Mouse (Mus musculus): ENCODE measurements around the gene Myl6. TPM values are rescaled to one million over a fixed set of nuclear protein-coding genes. Genes with fewer than 3 reads are reported as not detected.

Myl6 gene
- polyA plus RNA-seq, 1 experiment: 2,234 TPM

DNA sequence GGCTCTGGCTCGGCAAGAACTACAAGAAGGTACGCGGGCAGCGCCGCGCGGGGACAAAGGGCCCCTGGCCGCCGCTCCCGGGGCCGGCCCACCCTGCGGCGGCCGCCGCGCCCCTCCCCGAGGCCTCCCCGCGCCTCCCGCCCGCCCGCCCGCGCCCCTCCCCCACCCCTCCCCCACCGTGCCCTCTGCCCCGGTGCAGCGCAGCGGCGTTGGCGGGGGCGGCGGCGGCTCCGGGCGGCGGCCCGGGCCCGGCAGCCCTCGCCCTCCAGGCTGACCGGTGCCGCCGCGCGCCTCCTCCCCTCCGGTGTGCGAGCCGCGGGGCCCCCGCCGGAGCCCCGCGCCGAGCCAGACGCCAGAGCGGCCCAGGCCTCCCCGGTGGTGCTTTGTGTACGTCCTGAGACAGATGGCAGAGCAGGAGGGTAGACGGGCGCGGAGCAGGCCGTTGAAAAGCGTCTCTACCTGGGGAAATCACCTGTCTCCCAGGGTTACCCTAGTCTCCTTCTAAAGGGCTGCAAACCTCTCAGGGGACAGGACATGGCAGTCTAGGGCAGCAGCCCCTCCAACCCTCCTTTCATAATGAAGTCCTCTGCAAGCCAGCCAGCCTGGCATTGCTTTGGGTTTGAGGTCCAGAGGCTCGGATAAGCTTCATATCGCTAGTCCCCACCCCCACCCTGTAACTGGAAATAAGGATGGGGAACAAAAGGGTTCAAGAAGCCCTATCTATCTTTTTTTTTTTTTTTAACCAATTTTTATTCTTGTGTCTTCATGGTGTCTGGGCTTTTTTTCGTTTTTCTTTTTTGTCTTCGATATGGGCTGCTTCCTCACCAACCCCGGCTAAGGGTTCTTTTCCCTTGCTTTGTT lies 34.3 kb downstream of the Myl6 start:
- Histone ChIP-seq H3K27me3 (ENCODE audit: control insufficient read depth, insufficient read depth, insufficient read length) (no peaks in the 10 kb centered on the region), H3ac (ENCODE audit: control insufficient read depth, insufficient read length) (peak overlapping the region; percentile 100), H3K4me2 (ENCODE audit: low read depth) (peak overlapping the region; percentile 98), H3K4me3 (peak overlapping the region; percentile 75), H3K79me2 (ENCODE audit: control insufficient read depth, insufficient read depth) (peaks cover 17% of the 10 kb centered on the region), H3K36me3 (ENCODE audit: control insufficient read depth, insufficient read depth) (peaks cover 32% of the 10 kb centered on the region)
- TF ChIP-seq MYOD1 (IDR thresholded peaks at IDR 0.05; ENCODE audit: control insufficient read depth in 1 of 3, insufficient read length in 2 of 3, low read depth in 2 of 3) (peak in 1 of 3 experiments; percentile 1), MYOG (IDR thresholded peaks at IDR 0.05; ENCODE audit: control insufficient read depth in 1 of 3, insufficient read depth in 1 of 3, insufficient read length in 2 of 3, low read depth in 2 of 3) (peak in 1 of 3 experiments; percentile 5), CEBPB (IDR thresholded peaks at IDR 0.05; ENCODE audit: insufficient read depth, poor library complexity, severe bottlenecking) (no peak), USF1 (IDR thresholded peaks at IDR 0.05; ENCODE audit: low read depth) (no peak)

DNA sequence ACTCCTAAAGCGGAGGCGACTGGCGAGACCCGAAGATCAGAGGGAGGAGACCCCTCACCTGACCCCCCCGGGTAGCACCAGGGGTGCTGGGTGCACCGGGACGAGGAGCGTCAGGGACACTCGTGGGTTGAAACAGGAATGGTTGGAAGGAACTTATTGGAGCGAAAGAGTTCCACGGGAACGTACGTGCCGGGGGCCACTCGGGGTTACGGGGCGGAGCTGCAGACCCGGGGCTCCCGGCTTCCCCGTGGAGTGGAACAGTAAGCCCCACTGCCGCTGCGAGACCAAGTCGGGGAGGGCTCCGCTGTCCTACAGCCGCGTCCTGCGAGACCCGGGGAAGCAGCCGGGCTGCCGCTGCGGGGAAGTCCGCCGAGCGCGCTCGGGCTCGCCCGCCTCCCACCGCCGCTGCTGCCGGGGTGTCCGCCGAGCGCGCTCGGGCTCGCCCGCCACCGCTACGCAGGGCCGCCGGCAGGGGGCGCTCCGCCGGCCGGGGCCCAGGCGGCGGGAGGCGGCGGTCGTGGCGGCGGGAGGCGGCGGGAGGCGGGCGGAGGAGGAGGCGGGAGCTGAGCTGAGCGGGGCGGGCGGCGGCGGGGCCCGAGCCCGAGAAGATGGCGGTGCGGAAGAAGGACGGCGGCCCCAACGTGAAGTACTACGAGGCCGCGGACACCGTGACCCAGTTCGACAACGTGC lies 35.1 kb downstream of the Myl6 start, which contains the start of gene Smarcc2:
Smarcc2 (plus strand) TSS at position 530 of the 690 bp plus-strand sequence.
- peak within 1 kb of the TSS; percentile 100 for H3ac ChIP-seq (ENCODE audit: control insufficient read depth, insufficient read length)
- H3K36me3 ChIP-seq (ENCODE audit: control insufficient read depth, insufficient read depth): peaks cover 24% of the 10 kb centered on the region
- peaks cover 17% of the 10 kb centered on the region for H3K79me2 ChIP-seq (ENCODE audit: control insufficient read depth, insufficient read depth)
- H3K27me3 ChIP-seq (ENCODE audit: control insufficient read depth, insufficient read depth, insufficient read length): no peaks in the 10 kb centered on the region
- no peak for TF ChIP-seq USF1 (IDR thresholded peaks at IDR 0.05; ENCODE audit: low read depth)
- TF ChIP-seq REST (IDR thresholded peaks at IDR 0.05; ENCODE audit: insufficient read depth, insufficient read length): no peak
- no peak for TF ChIP-seq TCF3 (IDR thresholded peaks at IDR 0.05; ENCODE audit: insufficient read length, low read depth)
- TF ChIP-seq CEBPB (IDR thresholded peaks at IDR 0.05; ENCODE audit: insufficient read depth, poor library complexity, severe bottlenecking): no peak
- no peak for TF ChIP-seq E2F4 (IDR thresholded peaks at IDR 0.05; ENCODE audit: insufficient read depth)
- TF ChIP-seq MYOG (IDR thresholded peaks at IDR 0.05; ENCODE audit: control insufficient read depth in 1 of 3, insufficient read depth in 1 of 3, insufficient read length in 2 of 3, low read depth in 2 of 3): peak in 1 of 3 experiments; percentile 13
- TF ChIP-seq MAX (IDR thresholded peaks at IDR 0.05; ENCODE audit: low read depth): no peak
- TF ChIP-seq TCF12 (IDR thresholded peaks at IDR 0.05; ENCODE audit: insufficient read depth, poor library complexity, severe bottlenecking): no peak
- peak; percentile 69 for TF ChIP-seq POLR2AphosphoS2 (IDR thresholded peaks at IDR 0.05; ENCODE audit: insufficient read length, low read depth)
- TF ChIP-seq SRF (IDR thresholded peaks at IDR 0.05; ENCODE audit: control insufficient read depth, insufficient read length, low read depth): no peak
- TF ChIP-seq MYOD1 (IDR thresholded peaks at IDR 0.05; ENCODE audit: control insufficient read depth in 1 of 3, insufficient read length in 2 of 3, low read depth in 2 of 3): no peak
- TF ChIP-seq POLR2A (IDR thresholded peaks at IDR 0.05; ENCODE audit: insufficient read length, low read depth): peak; percentile 87
- peak within 1 kb of the TSS; percentile 98 for H3K4me2 ChIP-seq (ENCODE audit: low read depth)
- peak within 1 kb of the TSS; percentile 75 for H3K4me3 ChIP-seq

DNA sequence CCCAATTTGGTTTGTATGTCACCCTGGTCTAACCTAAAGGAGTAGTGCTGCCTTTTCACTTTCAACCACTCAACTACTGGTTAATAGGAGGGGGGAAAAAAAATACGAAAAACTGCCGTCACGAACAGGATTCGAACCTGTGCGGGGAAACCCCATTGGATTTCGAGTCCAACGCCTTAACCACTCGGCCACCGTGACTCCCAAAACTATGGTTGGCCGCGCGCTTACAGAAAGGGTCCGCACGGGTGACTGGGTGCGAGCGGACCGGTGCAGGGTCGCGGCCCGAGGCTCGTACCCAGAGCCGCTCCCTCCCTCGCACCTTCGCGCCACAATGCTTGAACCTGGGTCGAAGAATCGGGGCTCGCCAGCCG lies 35.6 kb downstream of the Myl6 start:
- H3ac ChIP-seq (ENCODE audit: control insufficient read depth, insufficient read length): peak overlapping the region; percentile 100
- peak overlapping the region; percentile 75 for H3K4me3 ChIP-seq
- H3K36me3 ChIP-seq (ENCODE audit: control insufficient read depth, insufficient read depth): peaks cover 20% of the 10 kb centered on the region
- no peaks in the 10 kb centered on the region for H3K27me3 ChIP-seq (ENCODE audit: control insufficient read depth, insufficient read depth, insufficient read length)
- TF ChIP-seq E2F4 (IDR thresholded peaks at IDR 0.05; ENCODE audit: insufficient read depth): peak; percentile 36
- peak; percentile 24 for TF ChIP-seq POLR2A (IDR thresholded peaks at IDR 0.05; ENCODE audit: insufficient read length, low read depth)
- no peak for TF ChIP-seq TCF12 (IDR thresholded peaks at IDR 0.05; ENCODE audit: insufficient read depth, poor library complexity, severe bottlenecking)
- peak in 1 of 3 experiments; percentile 13 for TF ChIP-seq MYOD1 (IDR thresholded peaks at IDR 0.05; ENCODE audit: control insufficient read depth in 1 of 3, insufficient read length in 2 of 3, low read depth in 2 of 3)
- H3K4me2 ChIP-seq (ENCODE audit: low read depth): peak overlapping the region; percentile 65
- H3K79me2 ChIP-seq (ENCODE audit: control insufficient read depth, insufficient read depth): peaks cover 17% of the 10 kb centered on the region

DNA sequence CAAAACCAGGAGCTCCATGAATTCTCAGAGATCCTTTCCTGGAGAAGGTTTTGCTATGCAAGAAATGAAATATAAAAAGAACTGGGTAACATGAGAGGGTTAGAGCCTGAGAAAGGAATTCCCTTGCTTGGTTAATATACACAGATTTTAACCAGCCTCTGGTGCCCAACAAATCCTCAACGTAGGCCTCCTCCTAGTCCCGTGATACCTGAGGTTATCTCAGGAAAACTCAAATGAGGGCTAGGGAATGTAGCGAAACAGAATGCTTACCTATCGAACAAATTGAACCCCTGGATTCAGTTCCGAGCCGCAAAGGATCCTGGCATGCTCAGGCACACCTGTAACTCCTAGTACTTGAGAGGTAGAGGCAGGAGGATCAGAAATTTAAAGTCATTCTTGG lies 36.3 kb downstream of the Myl6 start:
- Histone ChIP-seq H3K36me3 (ENCODE audit: control insufficient read depth, insufficient read depth) (peaks cover 13% of the 10 kb centered on the region), H3K4me3 (no peak overlapping the region), H3K27me3 (ENCODE audit: control insufficient read depth, insufficient read depth, insufficient read length) (no peaks in the 10 kb centered on the region), H3K79me2 (ENCODE audit: control insufficient read depth, insufficient read depth) (peaks cover 17% of the 10 kb centered on the region), H3K4me2 (ENCODE audit: low read depth) (peak overlapping the region; percentile 65), H3ac (ENCODE audit: control insufficient read depth, insufficient read length) (no peak overlapping the region)
- no peak for TF ChIP-seq REST (IDR thresholded peaks at IDR 0.05; ENCODE audit: insufficient read depth, insufficient read length)
- no peak for TF ChIP-seq SRF (IDR thresholded peaks at IDR 0.05; ENCODE audit: control insufficient read depth, insufficient read length, low read depth)
- no peak for TF ChIP-seq E2F4 (IDR thresholded peaks at IDR 0.05; ENCODE audit: insufficient read depth)
- TF ChIP-seq TCF3 (IDR thresholded peaks at IDR 0.05; ENCODE audit: insufficient read length, low read depth): no peak
- no peak for TF ChIP-seq MAX (IDR thresholded peaks at IDR 0.05; ENCODE audit: low read depth)
- TF ChIP-seq USF1 (IDR thresholded peaks at IDR 0.05; ENCODE audit: low read depth): no peak
- TF ChIP-seq TCF12 (IDR thresholded peaks at IDR 0.05; ENCODE audit: insufficient read depth, poor library complexity, severe bottlenecking): no peak
- TF ChIP-seq POLR2A (IDR thresholded peaks at IDR 0.05; ENCODE audit: insufficient read length, low read depth): no peak
- TF ChIP-seq MYOG (IDR thresholded peaks at IDR 0.05; ENCODE audit: control insufficient read depth in 1 of 3, insufficient read depth in 1 of 3, insufficient read length in 2 of 3, low read depth in 2 of 3): no peak
- no peak for TF ChIP-seq POLR2AphosphoS2 (IDR thresholded peaks at IDR 0.05; ENCODE audit: insufficient read length, low read depth)
- TF ChIP-seq MYOD1 (IDR thresholded peaks at IDR 0.05; ENCODE audit: control insufficient read depth in 1 of 3, insufficient read length in 2 of 3, low read depth in 2 of 3): no peak
- no peak for TF ChIP-seq CEBPB (IDR thresholded peaks at IDR 0.05; ENCODE audit: insufficient read depth, poor library complexity, severe bottlenecking)
